Mouse (Mus musculus) forebrain, embryonic 14.5 days (tissue): Measurements from ENCODE around the gene Bora. TPM values are rescaled to one million over a fixed set of nuclear protein-coding genes. Genes with fewer than 3 reads are reported as not detected.

Source experiments
- ATAC-seq: fragments of 200-750 bp; cut with Nextera tagmentation; 2 replicates; pipeline ENCODE4 v1.8.0; 2017; ENCODE audit warnings: mild to moderate bottlenecking, moderate library complexity
- DNase-seq: peaks from one replicate; pipeline ENCODE4 v3.0.0-alpha.2; 2015; ENCODE audit warnings: low spot score
- H3K27ac ChIP-seq: fragments of 300-500 bp; sonication (generic); 2 replicates; pipeline ENCODE4 v1.5.1; 2014; ENCODE audit warnings: low read depth, mild to moderate bottlenecking, control low read depth, low read length, moderate library complexity
- H3K27me3 ChIP-seq: fragments of 300-500 bp; sonication (generic); replicated peaks from 2 replicates; pipeline ENCODE4 v1.6.1; 2014; ENCODE audit warnings: low read length, control low read depth, mixed read lengths; ENCODE audit not compliant: control insufficient read depth, insufficient read depth
- H3K36me3 ChIP-seq: fragments of 300-500 bp; sonication (generic); 2 replicates; pipeline ENCODE4 v1.6.1; 2014; ENCODE audit warnings: low read length, control low read depth; ENCODE audit not compliant: control insufficient read depth, insufficient read depth
- H3K4me1 ChIP-seq: fragments of 300-500 bp; sonication (generic); 2 replicates; pipeline ENCODE4 v1.6.1; 2014; ENCODE audit warnings: antibody characterized with exemption, low read length, control low read depth; ENCODE audit not compliant: control insufficient read depth, insufficient read depth
- H3K4me2 ChIP-seq: fragments of 300-500 bp; sonication (generic); 2 replicates; pipeline ENCODE4 v1.6.1; 2014; ENCODE audit warnings: mild to moderate bottlenecking, control low read depth, low read length
- H3K4me3 ChIP-seq: fragments of 300-500 bp; sonication (generic); 2 replicates; pipeline ENCODE4 v1.5.1; 2014; ENCODE audit warnings: low read depth, low read length, control low read depth
- H3K9ac ChIP-seq: fragments of 300-500 bp; sonication (generic); 2 replicates; pipeline ENCODE4 v1.6.1; 2014; ENCODE audit warnings: mild to moderate bottlenecking, low read length, control low read depth, moderate library complexity
- H3K9me3 ChIP-seq: fragments of 300-500 bp; sonication (generic); replicated peaks from 2 replicates; pipeline ENCODE4 v1.6.1; 2016; ENCODE audit warnings: low read length, control low read depth, mixed read lengths; ENCODE audit not compliant: control insufficient read depth
- WGBS: fragments of 180-500 bp; shearing (Covaris S2); extraction: QIAGEN DNeasy Blood & Tissue Kit; methylation state at CpG from one replicate; pipeline ENCODE4 v1.1.7; 2014; 5-methylcytosine and 5-hydroxymethylcytosine counted together
- polyA plus RNA-seq: library from polyadenylated mRNA; unstranded; fragments of >200 nt; fragmentation: Nextera tagmentation; extraction: Ambion mirVana; gene quantifications from 2 replicates; pipeline ENCODE4 v1.2.1, GENCODE M21; 2014

Bora gene
- polyA plus RNA-seq, 1 experiment from 2014 or later = 21.1 TPM

GRCm38 (mm10) chr14:99099967-99100587, 54.1 kb downstream of the Bora start:
- peaks cover 46% of the 10 kb centered on the region for H3K36me3 ChIP-seq
- DNase-seq (no peak), ATAC-seq (no peak)

GRCm38 (mm10) chr14:99103050-99103449, 57.0 kb downstream of the Bora start:
- WGBS = 93% methylated on average over 4 of the region's 4 CpGs
- DNase-seq = no peak
- Histone ChIP-seq H3K27ac (no peak overlapping the region), H3K4me3 (no peak overlapping the region), H3K27me3 (no peaks in the 10 kb centered on the region), H3K4me2 (no peak overlapping the region), H3K9ac (no peak overlapping the region), H3K36me3 (peaks cover 43% of the 10 kb centered on the region), H3K9me3 (no peaks in the 10 kb centered on the region), H3K4me1 (peaks cover 8% of the 10 kb centered on the region; the same call in 1 of the 2 replicates)
- no peak for ATAC-seq

More at GRCm38 (mm10) chr14:99099967-99100587, 54.1 kb downstream of the Bora start:
- Histone ChIP-seq H3K27me3 (no peaks in the 10 kb centered on the region), H3K27ac (no peak overlapping the region), H3K4me3 (peak overlapping the region; percentile 94), H3K4me2 (peak overlapping the region; percentile 55), H3K9me3 (no peaks in the 10 kb centered on the region), H3K4me1 (peaks cover 8% of the 10 kb centered on the region; the same call in 1 of the 2 replicates), H3K9ac (peak overlapping the region; percentile 71)
- 7% methylated on average over 20 of the region's 20 CpGs for WGBS

- peaks cover 56% of the 10 kb centered on the region for H3K36me3 ChIP-seq
- no peaks in the 10 kb centered on the region for H3K9me3 ChIP-seq
- ATAC-seq (no peak), DNase-seq (no peak)
- H3K27me3 ChIP-seq = no peaks in the 10 kb centered on the region
- no peak overlapping the region for H3K27ac ChIP-seq
- H3K9ac ChIP-seq = no peak overlapping the region
- 92% methylated on average over 6 of the region's 6 CpGs for WGBS
- H3K4me2 ChIP-seq = no peak overlapping the region
- H3K4me1 ChIP-seq = peaks cover 4% of the 10 kb centered on the region; the same call in 1 of the 2 replicates
- H3K4me3 ChIP-seq = no peak overlapping the region
Measured at GRCm38 (mm10) chr14:99104542-99105123, 58.6 kb downstream of the Bora start.

- Histone ChIP-seq H3K27ac (no peak overlapping the region), H3K27me3 (no peaks in the 10 kb centered on the region), H3K4me2 (no peak overlapping the region), H3K9ac (no peak overlapping the region), H3K4me1 (no peaks in the 10 kb centered on the region), H3K9me3 (no peaks in the 10 kb centered on the region), H3K4me3 (no peak overlapping the region), H3K36me3 (peaks cover 69% of the 10 kb centered on the region)
- 93% methylated on average over 2 of the region's 2 CpGs for WGBS
- ATAC-seq = no peak
- no peak for DNase-seq
Measured at GRCm38 (mm10) chr14:99106671-99107070, 60.6 kb downstream of the Bora start.

GRCm38 (mm10) chr14:99107631-99108187, 61.7 kb downstream of the Bora start:
- 89% methylated on average over 2 of the region's 2 CpGs for WGBS
- Histone ChIP-seq H3K36me3 (peaks cover 62% of the 10 kb centered on the region), H3K27ac (no peak overlapping the region)

GRCm38 (mm10) chr14:99108762-99109161, 62.7 kb downstream of the Bora start:
- Histone ChIP-seq H3K27me3 (no peaks in the 10 kb centered on the region), H3K4me2 (no peak overlapping the region), H3K36me3 (peaks cover 64% of the 10 kb centered on the region), H3K9me3 (no peaks in the 10 kb centered on the region), H3K27ac (no peak overlapping the region), H3K9ac (no peak overlapping the region), H3K4me1 (no peaks in the 10 kb centered on the region), H3K4me3 (no peak overlapping the region)
- DNase-seq = no peak
- ATAC-seq = no peak
- 89% methylated on average over 6 of the region's 6 CpGs for WGBS

More at GRCm38 (mm10) chr14:99107631-99108187, 61.7 kb downstream of the Bora start:
- no peak overlapping the region for H3K4me3 ChIP-seq
- DNase-seq = no peak
- no peak for ATAC-seq
- no peaks in the 10 kb centered on the region for H3K27me3 ChIP-seq
- H3K4me1 ChIP-seq = no peaks in the 10 kb centered on the region
- no peak overlapping the region for H3K4me2 ChIP-seq
- H3K9ac ChIP-seq = no peak overlapping the region
- no peaks in the 10 kb centered on the region for H3K9me3 ChIP-seq

GRCm38 (mm10) chr14:99117576-99117975, 71.6 kb downstream of the Bora start:
- H3K36me3 ChIP-seq = peaks cover 33% of the 10 kb centered on the region
- no peak overlapping the region for H3K4me2 ChIP-seq
- no peak overlapping the region for H3K4me3 ChIP-seq
- no peaks in the 10 kb centered on the region for H3K4me1 ChIP-seq
- no peaks in the 10 kb centered on the region for H3K27me3 ChIP-seq
- H3K9me3 ChIP-seq = no peaks in the 10 kb centered on the region
- peak; percentile 13 for DNase-seq
- no peak for ATAC-seq
- H3K27ac ChIP-seq = no peak overlapping the region
- no peak overlapping the region for H3K9ac ChIP-seq
- WGBS = 87% methylated on average over 4 of the region's 4 CpGs

GRCm38 (mm10) chr14:99121584-99122339, 75.7 kb downstream of the Bora start:
- Histone ChIP-seq H3K4me1 (no peaks in the 10 kb centered on the region), H3K9me3 (no peaks in the 10 kb centered on the region), H3K27me3 (no peaks in the 10 kb centered on the region), H3K36me3 (peaks cover 20% of the 10 kb centered on the region; the same call in 1 of the 2 replicates), H3K4me3 (no peak overlapping the region), H3K9ac (no peak overlapping the region), H3K4me2 (no peak overlapping the region), H3K27ac (no peak overlapping the region)
- no peak for ATAC-seq
- no peak for DNase-seq
- 90% methylated on average over 11 of the region's 11 CpGs for WGBS
